Mouse (Mus musculus) C2C12 (cell line): ENCODE results near the gene Wasf2. TPM values are rescaled to one million over a fixed set of nuclear protein-coding genes. Genes with fewer than 3 reads are reported as not detected.

ENCODE experiments used
- H3K27me3 ChIP-seq: one replicate; pipeline ENCODE4 v1.6.1; 2011; ENCODE audit not compliant: control insufficient read depth, insufficient read depth, insufficient read length
- H3K36me3 ChIP-seq: one replicate; pipeline ENCODE4 v1.6.1; 2011; ENCODE audit not compliant: control insufficient read depth, insufficient read depth
- H3K4me3 ChIP-seq: one replicate; pipeline ENCODE4 v1.5.1; 2011; ENCODE audit warnings: mild to moderate bottlenecking, control low read depth; ENCODE audit not compliant: poor library complexity, insufficient read depth, severe bottlenecking
- H3K79me2 ChIP-seq: one replicate; pipeline ENCODE4 v1.6.1; 2011; ENCODE audit not compliant: control insufficient read depth, insufficient read depth
- H3K79me3 ChIP-seq: one replicate; pipeline ENCODE4 v1.6.1; 2011; ENCODE audit warnings: low read depth, control low read depth
- H3ac ChIP-seq: one replicate; pipeline ENCODE3; 2011; ENCODE audit warnings: low read depth; ENCODE audit not compliant: control insufficient read depth, insufficient read length
- CEBPB ChIP-seq: IDR thresholded peaks from one replicate; pipeline ENCODE4 v1.6.1; 2011; ENCODE audit warnings: low read depth, mild to moderate bottlenecking, control low read depth, moderate library complexity
- CTCF ChIP-seq: IDR thresholded peaks from one replicate; pipeline ENCODE4 v1.5.1; 2011; ENCODE audit not compliant: control insufficient read depth, insufficient read depth, insufficient read length
- FOSL1 ChIP-seq: IDR thresholded peaks from one replicate; pipeline ENCODE4 v1.8.0; 2011; ENCODE audit warnings: mild to moderate bottlenecking, low read length; ENCODE audit not compliant: poor library complexity, insufficient read depth, severe bottlenecking
- MAX ChIP-seq: IDR thresholded peaks from one replicate; pipeline ENCODE4 v1.6.1; 2011; ENCODE audit warnings: mild to moderate bottlenecking, control low read depth
- MYOD1 ChIP-seq: IDR thresholded peaks from one replicate; pipeline ENCODE4 v1.6.1; 2011; ENCODE audit warnings: low read depth; ENCODE audit not compliant: control insufficient read depth, insufficient read length
- MYOG ChIP-seq: IDR thresholded peaks from one replicate; pipeline ENCODE4 v1.6.1; 2011; ENCODE audit not compliant: control insufficient read depth, insufficient read length; ENCODE audit errors: extremely low read depth
- USF1 ChIP-seq: IDR thresholded peaks from one replicate; pipeline ENCODE4 v1.6.1; 2011; ENCODE audit warnings: low read depth, mild to moderate bottlenecking, control low read depth, moderate library complexity
- polyA plus RNA-seq: library from polyadenylated mRNA; unstranded; fragments of >200 nt; fragmentation: generic; extraction: Trizol; gene quantifications from one replicate; pipeline ENCODE4 v1.2.1, GENCODE M21; 2012; ENCODE audit warnings: missing spikeins

Gene Wasf2
- polyA plus RNA-seq, 1 experiment: 52.1 TPM

DNA sequence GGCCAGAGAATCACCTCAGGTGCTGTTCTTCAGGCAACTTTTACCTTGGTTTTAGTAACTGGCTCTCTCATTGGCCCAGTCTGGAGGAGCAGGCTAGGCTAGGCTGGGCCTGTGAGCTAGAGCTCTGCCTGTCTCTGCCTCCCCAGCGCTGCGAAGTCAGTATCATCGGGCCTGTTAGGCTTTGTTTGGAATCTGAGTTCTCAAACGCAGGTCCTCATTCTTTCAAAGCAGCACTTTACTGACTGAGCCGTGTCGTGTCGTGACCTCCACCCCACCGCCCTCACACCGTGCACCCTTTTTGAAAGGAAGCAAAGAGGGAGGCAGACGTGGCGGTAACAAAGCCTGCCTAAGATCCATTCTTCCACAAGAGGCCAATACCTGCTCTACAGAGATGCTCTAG lies 914 bp upstream of the Wasf2 start:
- TF ChIP-seq MYOD1 (no peak), CEBPB (no peak), FOSL1 (no peak), USF1 (no peak), MYOG (no peak), MAX (no peak), CTCF (no peak)
- no peaks in the 10 kb centered on the region for H3K36me3 ChIP-seq
- H3K79me3 ChIP-seq: peaks cover 35% of the 10 kb centered on the region
- H3K27me3 ChIP-seq: no peaks in the 10 kb centered on the region
- peak overlapping the region; percentile 69 for H3ac ChIP-seq
- peaks cover 49% of the 10 kb centered on the region for H3K79me2 ChIP-seq
- peak overlapping the region; percentile 85 for H3K4me3 ChIP-seq

DNA sequence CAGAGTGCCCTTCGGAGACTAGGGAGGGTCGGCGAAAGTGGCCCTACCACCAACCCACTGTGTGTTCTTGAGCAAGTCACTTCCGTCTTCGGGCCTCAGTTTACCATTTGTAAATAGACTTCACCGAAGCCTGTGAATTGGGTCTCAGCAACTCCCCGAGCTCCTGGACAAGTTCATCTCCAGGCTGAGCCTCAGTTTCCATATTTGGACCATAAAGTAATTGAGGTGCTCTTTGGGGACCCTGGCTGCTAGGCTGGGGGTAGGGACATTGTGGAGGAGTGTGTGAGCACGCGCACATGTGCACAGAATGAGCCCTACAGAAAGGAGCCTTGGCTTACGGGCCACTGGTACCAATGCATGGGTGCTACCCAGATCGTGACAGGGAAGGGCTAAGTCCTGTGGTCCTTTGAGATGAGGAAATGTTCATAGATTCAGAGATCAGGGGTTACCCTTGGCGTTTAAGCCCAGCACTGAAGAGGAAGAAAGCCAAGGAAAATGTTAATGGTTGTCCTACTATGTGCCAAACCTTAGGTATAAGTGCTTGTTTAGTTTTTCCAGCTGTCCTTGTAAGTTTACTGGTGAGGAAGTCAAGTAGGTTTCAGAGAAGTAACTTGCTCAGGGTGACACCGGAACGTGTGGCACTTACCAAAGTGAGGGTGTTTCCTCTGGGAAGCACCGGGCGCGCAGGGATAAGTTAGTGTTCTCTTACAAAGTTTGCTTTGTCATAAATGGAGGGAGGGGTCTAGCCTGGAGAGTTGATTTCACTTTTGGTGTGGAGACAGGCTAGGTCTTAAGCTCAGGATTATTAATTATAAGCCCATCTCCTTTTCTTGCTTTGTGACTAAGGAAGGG lies 811 bp downstream of the Wasf2 start:
- peak overlapping the region; percentile 85 for H3ac ChIP-seq
- H3K27me3 ChIP-seq: no peaks in the 10 kb centered on the region
- H3K79me2 ChIP-seq: peaks cover 66% of the 10 kb centered on the region
- H3K4me3 ChIP-seq: peak overlapping the region; percentile 85
- peaks cover 11% of the 10 kb centered on the region for H3K36me3 ChIP-seq
- TF ChIP-seq MAX: peak; percentile 24
- no peak for TF ChIP-seq USF1
- no peak for TF ChIP-seq CTCF
- TF ChIP-seq FOSL1: no peak
- TF ChIP-seq MYOG: no peak
- TF ChIP-seq MYOD1: no peak
- H3K79me3 ChIP-seq: peaks cover 49% of the 10 kb centered on the region

DNA sequence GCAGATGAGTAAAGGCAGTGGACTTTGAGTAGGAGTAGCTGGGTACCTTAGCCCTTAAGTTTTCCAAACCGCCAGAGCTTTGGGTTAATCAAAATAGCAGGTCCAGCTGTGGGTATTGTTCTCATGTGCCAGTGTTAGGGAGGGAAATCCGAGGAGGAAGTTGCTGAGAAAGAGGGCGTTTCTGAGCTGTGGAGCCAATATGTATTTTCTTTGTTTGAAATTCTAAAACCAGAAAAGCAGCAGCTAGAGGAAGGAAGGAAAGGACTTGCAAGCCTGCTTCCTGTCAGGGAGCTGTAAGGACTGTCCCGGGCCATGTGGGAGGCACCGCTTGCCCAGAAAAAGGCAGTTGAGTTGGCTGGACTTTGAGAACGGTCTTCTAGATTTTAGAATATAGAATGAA lies 1.7 kb downstream of the Wasf2 start:
- peak overlapping the region; percentile 51 for H3ac ChIP-seq

DNA sequence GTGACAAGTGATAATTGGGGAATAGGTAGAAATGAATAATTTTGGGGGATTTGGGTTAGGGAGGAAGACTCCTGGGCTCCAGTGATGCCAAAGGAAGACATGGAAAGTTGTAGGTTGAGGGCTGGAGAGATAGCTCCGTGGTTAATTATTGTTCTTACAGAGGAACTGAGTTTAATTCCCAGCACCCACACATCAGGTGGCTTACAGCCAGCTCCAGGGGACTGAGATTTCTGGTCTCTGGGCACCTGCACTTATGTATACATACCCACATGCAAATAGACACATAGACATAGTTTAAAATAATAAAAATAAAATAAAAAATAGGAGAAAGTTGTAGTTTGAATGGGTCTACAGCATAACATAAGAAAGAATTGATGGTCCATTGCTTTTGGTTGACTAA lies 6.6 kb downstream of the Wasf2 start:
- Histone ChIP-seq H3K79me2 (peaks cover 98% of the 10 kb centered on the region), H3K36me3 (peaks cover 17% of the 10 kb centered on the region), H3K27me3 (no peaks in the 10 kb centered on the region), H3K79me3 (peaks cover 79% of the 10 kb centered on the region), H3ac (no peak overlapping the region), H3K4me3 (no peak overlapping the region)
- TF ChIP-seq MAX (no peak), MYOG (no peak), FOSL1 (no peak), MYOD1 (no peak), CTCF (no peak), CEBPB (no peak), USF1 (no peak)

More for the DNA sequence above, 1.7 kb downstream of the Wasf2 start:
- Histone ChIP-seq H3K4me3 (peak overlapping the region; percentile 85), H3K27me3 (no peaks in the 10 kb centered on the region), H3K79me2 (peaks cover 76% of the 10 kb centered on the region), H3K79me3 (peaks cover 58% of the 10 kb centered on the region), H3K36me3 (peaks cover 11% of the 10 kb centered on the region)
- TF ChIP-seq CTCF (no peak), MYOD1 (no peak), FOSL1 (no peak), MYOG (no peak), CEBPB (no peak), MAX (no peak), USF1 (no peak)

- Histone ChIP-seq H3K4me3 (no peak overlapping the region), H3ac (no peak overlapping the region), H3K79me3 (peaks cover 82% of the 10 kb centered on the region), H3K27me3 (no peaks in the 10 kb centered on the region), H3K36me3 (peaks cover 17% of the 10 kb centered on the region), H3K79me2 (peaks cover 98% of the 10 kb centered on the region)
- TF ChIP-seq FOSL1 (no peak), CEBPB (no peak), CTCF (no peak), MAX (no peak), MYOD1 (no peak), MYOG (no peak), USF1 (no peak)
These were observed 8.7 kb downstream of the Wasf2 start for GRCm38 (mm10) chr4:133138971-133139370.

- no peak overlapping the region for H3K4me3 ChIP-seq
- no peak for TF ChIP-seq MAX
- TF ChIP-seq MYOD1: no peak
- TF ChIP-seq FOSL1: no peak
- no peak for TF ChIP-seq MYOG
- no peak for TF ChIP-seq CEBPB
- TF ChIP-seq CTCF: no peak
- no peak for TF ChIP-seq USF1
- no peaks in the 10 kb centered on the region for H3K27me3 ChIP-seq
- peaks cover 96% of the 10 kb centered on the region for H3K79me2 ChIP-seq
- H3K36me3 ChIP-seq: peaks cover 4% of the 10 kb centered on the region
- peaks cover 69% of the 10 kb centered on the region for H3K79me3 ChIP-seq
- H3ac ChIP-seq: no peak overlapping the region
These were observed 24.7 kb downstream of the Wasf2 start for GRCm38 (mm10) chr4:133155006-133155405.
